Mouse (Mus musculus) ovary, postnatal 10 days (tissue): ENCODE results near the gene Hnrnpa3.
"Not testable (repeated sequence)": the region's sequence is repeated elsewhere in the genome, so short reads cannot be mapped to it uniquely, and the experiment has no call there.

ENCODE experiments used
- DNase-seq: peaks from one replicate; pipeline ENCODE4 v3.0.0; 2022; ENCODE audit warnings: low spot score

Gene Hnrnpa3

GRCm38 (mm10) chr2:75658727-75659628 lies at the start of gene Hnrnpa3:
Hnrnpa3 (plus strand) TSS chr2:75659261.
- peak; percentile 96 for DNase-seq

- no peak for DNase-seq
Measured at GRCm38 (mm10) chr2:75609971-75610370, 49.1 kb upstream of the Hnrnpa3 start.

- not testable (repeated sequence) for DNase-seq
Measured at GRCm38 (mm10) chr2:75610602-75611001, 48.5 kb upstream of the Hnrnpa3 start.

GRCm38 (mm10) chr2:75611041-75611805 lies 47.8 kb upstream of the Hnrnpa3 start:
- no peak for DNase-seq

GRCm38 (mm10) chr2:75612006-75612405 lies 47.1 kb upstream of the Hnrnpa3 start:
- DNase-seq = no peak

- no peak for DNase-seq
Measured at GRCm38 (mm10) chr2:75612981-75613567, 46.0 kb upstream of the Hnrnpa3 start.

GRCm38 (mm10) chr2:75614577-75614976 lies 44.5 kb upstream of the Hnrnpa3 start:
- DNase-seq = no peak

- DNase-seq = no peak
Measured at GRCm38 (mm10) chr2:75616911-75617310, 42.1 kb upstream of the Hnrnpa3 start.

- no peak for DNase-seq
Measured at GRCm38 (mm10) chr2:75618712-75619111, 40.3 kb upstream of the Hnrnpa3 start.

- no peak for DNase-seq
Measured at GRCm38 (mm10) chr2:75621873-75622654, 37.0 kb upstream of the Hnrnpa3 start.

GRCm38 (mm10) chr2:75625086-75625485 lies 34.0 kb upstream of the Hnrnpa3 start:
- DNase-seq = no peak

GRCm38 (mm10) chr2:75626597-75627440 lies 32.2 kb upstream of the Hnrnpa3 start:
- no peak for DNase-seq

- no peak for DNase-seq
Measured at GRCm38 (mm10) chr2:75628487-75628886, 30.6 kb upstream of the Hnrnpa3 start.

- no peak for DNase-seq
Measured at GRCm38 (mm10) chr2:75631421-75631820, 27.6 kb upstream of the Hnrnpa3 start.

- no peak for DNase-seq
Measured at GRCm38 (mm10) chr2:75632043-75632442, 27.0 kb upstream of the Hnrnpa3 start.

GRCm38 (mm10) chr2:75632721-75633181 lies 26.3 kb upstream of the Hnrnpa3 start:
- DNase-seq = no peak

- DNase-seq = no peak
Measured at GRCm38 (mm10) chr2:75633381-75633780, 25.7 kb upstream of the Hnrnpa3 start.

- DNase-seq = no peak
Measured at GRCm38 (mm10) chr2:75633784-75634183, 25.3 kb upstream of the Hnrnpa3 start.

GRCm38 (mm10) chr2:75634431-75634830 lies 24.6 kb upstream of the Hnrnpa3 start:
- not testable (repeated sequence) for DNase-seq

GRCm38 (mm10) chr2:75636261-75637054 lies 22.6 kb upstream of the Hnrnpa3 start:
- no peak for DNase-seq
